Mouse (Mus musculus): ENCODE results near the gene Rdh16f2. TPM values are rescaled to one million over a fixed set of nuclear protein-coding genes. Genes with fewer than 3 reads are reported as not detected.
"Not testable (repeated sequence)": the region's sequence is repeated elsewhere in the genome, so short reads cannot be mapped to it uniquely, and the experiment has no call there.

Rdh16f2 gene
- not detected in 2 replicates for polyA plus RNA-seq (2015; fragmentation: Nextera tagmentation; extraction: Ambion mirVana)

DNA sequence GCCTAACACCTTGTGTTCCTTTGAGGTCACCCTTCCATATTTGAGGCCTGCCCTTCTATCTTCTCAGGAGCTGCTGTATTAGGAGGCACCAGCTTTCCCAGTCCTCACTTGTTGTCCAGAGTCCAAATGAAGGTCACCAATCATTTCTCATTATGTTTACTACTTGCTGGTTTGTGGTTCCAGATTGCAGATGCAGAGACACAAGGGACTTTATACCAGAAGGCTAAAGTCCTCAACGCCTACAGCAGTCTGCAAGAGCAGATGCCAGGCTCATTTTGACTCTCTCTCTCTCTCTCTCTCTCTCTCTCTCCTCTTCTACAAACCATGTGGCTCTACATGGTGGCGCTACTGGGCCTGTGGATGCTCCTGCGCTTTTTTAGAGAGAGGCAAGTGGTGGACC, at the start of gene Rdh16f2:
Rdh16f2 (plus strand) TSS at position 243 of the 400 bp plus-strand sequence.
- H3K9ac ChIP-seq: no peak within 1 kb of the TSS
- no peak for ATAC-seq (ENCODE audit: insufficient number of reproducible peaks, insufficient read depth, low FRiP score, low TSS enrichment, low read depth)
- H3K4me2 ChIP-seq: no peak within 1 kb of the TSS
- 87% methylated on average over 3 of the region's 3 CpGs for WGBS
- H3K36me3 ChIP-seq: no peaks in the 10 kb centered on the region
- H3K9me3 ChIP-seq: no peaks in the 10 kb centered on the region
- H3K27ac ChIP-seq: no peak within 1 kb of the TSS
- H3K4me3 ChIP-seq: no peak within 1 kb of the TSS
- H3K27me3 ChIP-seq: no peaks in the 10 kb centered on the region
- H3K4me1 ChIP-seq: no peaks in the 10 kb centered on the region

- not testable (repeated sequence) for H3K36me3 ChIP-seq; H3K27ac ChIP-seq; H3K4me3 ChIP-seq; H3K9ac ChIP-seq; ATAC-seq (ENCODE audit: insufficient number of reproducible peaks, insufficient read depth, low FRiP score, low TSS enrichment, low read depth); H3K4me2 ChIP-seq; H3K4me1 ChIP-seq; H3K9me3 ChIP-seq; H3K27me3 ChIP-seq
- 66% methylated on average over 4 of the region's 4 CpGs for WGBS
Measured at GRCm38 (mm10) chr10:127817268-127817910, 48.9 kb upstream of the Rdh16f2 start.

DNA sequence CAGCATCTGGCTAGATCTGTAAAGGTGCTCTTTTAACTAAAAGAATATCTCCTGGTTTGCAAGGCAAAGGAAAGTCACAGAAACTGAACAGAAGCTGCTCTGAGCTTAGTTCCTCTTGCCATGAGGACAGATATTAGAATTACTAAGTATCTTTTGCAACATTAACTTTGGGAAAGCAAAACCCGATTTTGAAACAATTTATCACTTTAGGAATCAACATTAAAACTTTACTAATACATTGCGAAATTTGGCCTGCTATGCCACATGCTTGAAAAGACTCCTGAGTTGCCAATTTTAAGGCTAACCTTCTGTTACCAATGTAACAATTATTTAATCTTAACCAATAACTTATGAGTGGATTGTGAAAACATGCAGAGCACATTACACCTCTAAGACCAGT, 44.5 kb upstream of the Rdh16f2 start:
- H3K9me3 ChIP-seq: not testable (repeated sequence)
- WGBS: 87% methylated on average over 2 of the region's 2 CpGs

DNA sequence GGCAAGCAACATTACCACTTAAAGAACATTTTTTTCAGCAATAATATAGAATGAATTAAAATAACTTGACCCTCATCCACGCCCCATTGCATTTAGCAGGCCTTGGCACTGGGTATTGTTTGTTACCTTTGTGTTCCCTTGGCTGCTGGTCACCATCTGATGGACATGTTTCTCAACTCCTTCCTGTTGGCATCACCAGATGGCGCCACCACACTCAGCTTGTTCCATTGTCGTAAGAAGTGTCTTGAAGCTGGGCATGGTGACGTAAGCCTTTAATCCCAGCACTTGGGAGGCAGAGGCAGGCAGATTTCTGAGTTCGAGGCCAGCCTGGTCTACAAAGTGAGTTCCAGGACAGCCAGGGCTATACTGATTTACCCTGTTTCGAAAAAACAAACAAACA, 40.9 kb upstream of the Rdh16f2 start:
- Histone ChIP-seq H3K9ac (no peak overlapping the region), H3K9me3 (no peaks in the 10 kb centered on the region), H3K36me3 (no peaks in the 10 kb centered on the region), H3K4me1 (no peaks in the 10 kb centered on the region), H3K27ac (no peak overlapping the region), H3K4me3 (no peak overlapping the region), H3K4me2 (no peak overlapping the region), H3K27me3 (no peaks in the 10 kb centered on the region)
- no peak for ATAC-seq (ENCODE audit: insufficient number of reproducible peaks, insufficient read depth, low FRiP score, low TSS enrichment, low read depth)
- 76% methylated on average over 6 of the region's 6 CpGs for WGBS

More for the DNA sequence above, 44.5 kb upstream of the Rdh16f2 start:
- H3K4me2 ChIP-seq; H3K36me3 ChIP-seq; H3K4me1 ChIP-seq; H3K27ac ChIP-seq; H3K4me3 ChIP-seq; H3K9ac ChIP-seq; H3K27me3 ChIP-seq; ATAC-seq (ENCODE audit: insufficient number of reproducible peaks, insufficient read depth, low FRiP score, low TSS enrichment, low read depth): not testable (repeated sequence)

GRCm38 (mm10) chr10:127829121-127829520, 37.2 kb upstream of the Rdh16f2 start:
- Histone ChIP-seq H3K4me2 (no peak overlapping the region), H3K4me3 (no peak overlapping the region), H3K4me1 (no peaks in the 10 kb centered on the region), H3K9me3 (no peaks in the 10 kb centered on the region), H3K36me3 (no peaks in the 10 kb centered on the region), H3K9ac (no peak overlapping the region), H3K27me3 (no peaks in the 10 kb centered on the region), H3K27ac (no peak overlapping the region)
- no peak for ATAC-seq (ENCODE audit: insufficient number of reproducible peaks, insufficient read depth, low FRiP score, low TSS enrichment, low read depth)
- WGBS: 59% methylated on average over 3 of the region's 3 CpGs

- H3K4me3 ChIP-seq; H3K4me1 ChIP-seq; H3K27ac ChIP-seq; H3K9ac ChIP-seq; ATAC-seq (ENCODE audit: insufficient number of reproducible peaks, insufficient read depth, low FRiP score, low TSS enrichment, low read depth); H3K4me2 ChIP-seq; H3K9me3 ChIP-seq; H3K27me3 ChIP-seq; H3K36me3 ChIP-seq: not testable (repeated sequence)
- WGBS: 92% methylated on average over 1 of the region's 1 CpGs
Measured at GRCm38 (mm10) chr10:127834186-127834585, 32.1 kb upstream of the Rdh16f2 start.

- H3K4me3 ChIP-seq: no peak overlapping the region
- no peaks in the 10 kb centered on the region for H3K9me3 ChIP-seq
- H3K9ac ChIP-seq: no peak overlapping the region
- H3K27ac ChIP-seq: no peak overlapping the region
- no peaks in the 10 kb centered on the region for H3K27me3 ChIP-seq
- no peak for ATAC-seq (ENCODE audit: insufficient number of reproducible peaks, insufficient read depth, low FRiP score, low TSS enrichment, low read depth)
- H3K4me2 ChIP-seq: no peak overlapping the region
- no peaks in the 10 kb centered on the region for H3K36me3 ChIP-seq
- 83% methylated on average over 5 of the region's 5 CpGs for WGBS
- no peaks in the 10 kb centered on the region for H3K4me1 ChIP-seq
Measured at GRCm38 (mm10) chr10:127835292-127835691, 31.0 kb upstream of the Rdh16f2 start.

DNA sequence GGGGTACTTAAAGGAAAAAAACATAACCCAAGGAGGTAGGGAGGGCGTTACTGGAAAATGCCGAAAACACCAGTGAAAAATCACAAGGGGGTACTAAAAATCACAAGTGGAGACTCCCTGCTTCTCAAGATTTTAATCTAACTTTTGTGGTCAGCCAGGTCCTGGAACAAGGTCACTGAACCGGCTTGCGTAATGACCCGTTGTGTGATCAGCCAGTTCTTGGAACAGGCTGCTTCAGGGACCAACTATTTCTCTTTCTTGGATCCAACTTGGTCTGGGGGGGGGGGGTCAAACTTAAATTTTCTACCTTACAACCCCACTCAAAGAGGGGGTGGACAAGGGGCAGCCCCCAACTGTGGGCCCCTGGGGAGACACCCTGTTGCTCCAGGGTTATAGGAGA, 28.5 kb upstream of the Rdh16f2 start:
- not testable (repeated sequence) for H3K4me3 ChIP-seq; H3K4me1 ChIP-seq; H3K4me2 ChIP-seq; ATAC-seq (ENCODE audit: insufficient number of reproducible peaks, insufficient read depth, low FRiP score, low TSS enrichment, low read depth); H3K27ac ChIP-seq; H3K27me3 ChIP-seq; H3K9ac ChIP-seq; H3K36me3 ChIP-seq; H3K9me3 ChIP-seq
- 92% methylated on average over 5 of the region's 5 CpGs for WGBS

DNA sequence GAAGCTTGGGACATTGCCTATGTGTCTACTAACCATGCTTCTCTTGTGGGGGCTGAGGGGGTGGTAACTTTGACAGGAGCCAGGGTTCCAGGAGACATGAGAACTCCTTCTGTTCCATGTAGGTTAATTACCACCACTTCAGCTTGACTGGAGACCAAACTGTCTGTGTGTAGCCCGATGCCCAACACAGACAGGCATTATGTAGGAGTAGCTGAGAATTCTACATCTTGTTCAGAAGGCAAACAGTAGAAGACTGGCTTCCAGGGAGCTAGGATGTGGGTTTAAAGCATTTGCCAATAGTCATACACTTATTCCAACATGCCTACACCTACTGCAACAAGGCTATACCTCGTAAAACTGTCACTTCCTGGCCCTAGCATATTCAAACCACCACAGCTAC, 27.7 kb upstream of the Rdh16f2 start:
- no peaks in the 10 kb centered on the region for H3K9me3 ChIP-seq
- H3K36me3 ChIP-seq: no peaks in the 10 kb centered on the region
- WGBS: 89% methylated on average over 2 of the region's 2 CpGs
- H3K4me2 ChIP-seq: no peak overlapping the region
- no peak overlapping the region for H3K4me3 ChIP-seq
- no peak overlapping the region for H3K27ac ChIP-seq
- H3K9ac ChIP-seq: no peak overlapping the region
- no peaks in the 10 kb centered on the region for H3K27me3 ChIP-seq
- no peak for ATAC-seq (ENCODE audit: insufficient number of reproducible peaks, insufficient read depth, low FRiP score, low TSS enrichment, low read depth)
- H3K4me1 ChIP-seq: no peaks in the 10 kb centered on the region

GRCm38 (mm10) chr10:127840776-127841175, 25.5 kb upstream of the Rdh16f2 start:
- ATAC-seq (ENCODE audit: insufficient number of reproducible peaks, insufficient read depth, low FRiP score, low TSS enrichment, low read depth): no peak
- H3K4me2 ChIP-seq: no peak overlapping the region
- H3K36me3 ChIP-seq: no peaks in the 10 kb centered on the region
- 63% methylated on average over 2 of the region's 2 CpGs for WGBS
- no peak overlapping the region for H3K27ac ChIP-seq
- H3K4me3 ChIP-seq: no peak overlapping the region
- no peaks in the 10 kb centered on the region for H3K27me3 ChIP-seq
- H3K9ac ChIP-seq: no peak overlapping the region
- no peaks in the 10 kb centered on the region for H3K4me1 ChIP-seq
- no peaks in the 10 kb centered on the region for H3K9me3 ChIP-seq

GRCm38 (mm10) chr10:127845945-127846344, 20.3 kb upstream of the Rdh16f2 start:
- not testable (repeated sequence) for H3K36me3 ChIP-seq

GRCm38 (mm10) chr10:127848089-127848488, 18.2 kb upstream of the Rdh16f2 start:
- ATAC-seq (ENCODE audit: insufficient number of reproducible peaks, insufficient read depth, low FRiP score, low TSS enrichment, low read depth): no peak
- WGBS: 64% methylated on average over 1 of the region's 1 CpGs
- Histone ChIP-seq H3K4me2 (no peak overlapping the region), H3K27me3 (no peaks in the 10 kb centered on the region), H3K4me1 (no peaks in the 10 kb centered on the region), H3K4me3 (no peak overlapping the region), H3K36me3 (no peaks in the 10 kb centered on the region), H3K9ac (no peak overlapping the region), H3K27ac (no peak overlapping the region), H3K9me3 (no peaks in the 10 kb centered on the region)

More at GRCm38 (mm10) chr10:127845945-127846344, 20.3 kb upstream of the Rdh16f2 start:
- 90% methylated on average over 5 of the region's 5 CpGs for WGBS
- H3K9ac ChIP-seq; H3K4me1 ChIP-seq; H3K27ac ChIP-seq; H3K4me2 ChIP-seq; ATAC-seq (ENCODE audit: insufficient number of reproducible peaks, insufficient read depth, low FRiP score, low TSS enrichment, low read depth); H3K4me3 ChIP-seq; H3K27me3 ChIP-seq; H3K9me3 ChIP-seq: not testable (repeated sequence)
